Mouse (Mus musculus) CD4-positive, CD25-positive, alpha-beta regulatory T cell, adult 2 months (primary cell): Measurements from ENCODE around the gene Ap4m1.
"Not testable (repeated sequence)": the region's sequence is repeated elsewhere in the genome, so short reads cannot be mapped to it uniquely, and the experiment has no call there.

ENCODE experiments used
- DNase-seq: peaks from one replicate; pipeline ENCODE4 v3.0.0-alpha.2; 2012; ENCODE audit warnings: low read depth, low spot score

Ap4m1 gene

GRCm38 (mm10) chr5:138194755-138195345, 23.0 kb downstream of the Ap4m1 start:
- DNase-seq, result peak; percentile 34

GRCm38 (mm10) chr5:138195463-138195862, 23.7 kb downstream of the Ap4m1 start:
- DNase-seq, result no peak

- no peak for DNase-seq
These were observed 27.8 kb downstream of the Ap4m1 start for GRCm38 (mm10) chr5:138199576-138199975.

GRCm38 (mm10) chr5:138202086-138202485, 30.3 kb downstream of the Ap4m1 start:
- DNase-seq, result no peak

GRCm38 (mm10) chr5:138207253-138207652, 35.5 kb downstream of the Ap4m1 start:
- DNase-seq, result no peak

GRCm38 (mm10) chr5:138207873-138208272, 36.1 kb downstream of the Ap4m1 start:
- DNase-seq, result no peak

- not testable (repeated sequence) for DNase-seq
These were observed 44.8 kb downstream of the Ap4m1 start for GRCm38 (mm10) chr5:138216632-138217031.

- DNase-seq, result no peak
These were observed 48.1 kb downstream of the Ap4m1 start for GRCm38 (mm10) chr5:138219864-138220263.

- DNase-seq, result peak; percentile 85
These were observed 50.3 kb downstream of the Ap4m1 start for GRCm38 (mm10) chr5:138222111-138222510.

- no peak for DNase-seq
These were observed 51.5 kb downstream of the Ap4m1 start for GRCm38 (mm10) chr5:138223287-138223686.

GRCm38 (mm10) chr5:138225700-138226099, 53.9 kb downstream of the Ap4m1 start, which contains the start of gene Nxpe5:
Gene Nxpe5 (plus strand): TSS chr5:138225898.
- DNase-seq, result no peak

- no peak for DNase-seq
These were observed 54.7 kb downstream of the Ap4m1 start for GRCm38 (mm10) chr5:138226491-138226890.

GRCm38 (mm10) chr5:138227367-138227766, 55.6 kb downstream of the Ap4m1 start:
- DNase-seq, result no peak

- DNase-seq, result peak; percentile 50
These were observed 56.2 kb downstream of the Ap4m1 start for GRCm38 (mm10) chr5:138228026-138228425.

GRCm38 (mm10) chr5:138229511-138229910, 57.7 kb downstream of the Ap4m1 start:
- no peak for DNase-seq
